Comparison of ENCODE assay signal across 29 mouse cellular contexts in genomic region chrX:162580521-162580920, GRCm38 (mm10).
A peak's percentile ranks its signal among the peaks of the same experiment; 100 is the strongest.
DNase-seq lines count a peak whose midpoint lies in the region; ATAC-seq and TF ChIP-seq lines count a peak whose summit lies in the region.
"Had no signal": no experiment of that assay in that cellular context is flagged by ENCODE, and none has a peak within 500 bp of the region (broad histone marks: within the 10 kb centered on the region; RNA-seq: fewer than 3 reads in every experiment).

No protein-coding gene starts in this region.

- no peak overlapping the region for H3K9ac ChIP-seq in embryonic facial prominence, embryonic 14.5 days (ENCODE audit: low read depth, low read length)
- no peak overlapping the region for H3K9ac ChIP-seq in hindbrain, postnatal 0 days (replicated peaks; ENCODE audit: low read length)
- H3K9ac ChIP-seq in hindbrain, embryonic 12.5 days: no peak overlapping the region
- no peak overlapping the region for H3K9ac ChIP-seq in midbrain, embryonic 14.5 days (replicated peaks; ENCODE audit: low read length)
- no peak overlapping the region for H3K9ac ChIP-seq in midbrain, embryonic 15.5 days
- H3K9ac ChIP-seq: embryonic facial prominence, embryonic 12.5 days; embryonic facial prominence, embryonic 15.5 days; forebrain, embryonic 12.5 days; forebrain, embryonic 15.5 days; forebrain, postnatal 0 days had no signal

- DNase-seq in embryonic facial prominence, embryonic 14.5 days (ENCODE audit: low spot score): peak; percentile 51
- DNase-seq in embryonic facial prominence, embryonic 10.5 days (ENCODE audit: low spot score): no peak
- peak; percentile 16 for DNase-seq in hindbrain, postnatal 0 days (ENCODE audit: low spot score)
- DNase-seq in midbrain, embryonic 14.5 days: peak; percentile 4
- peak; percentile 3 for DNase-seq in brain, embryonic 14.5 days (ENCODE audit: low read depth)
- DNase-seq: adrenal gland, adult 2 months; adrenal gland, postnatal 10 days; adrenal gland, postnatal 25 days; B cell, adult 2 months; cerebellum, adult 11 months; cerebellum, adult 18-20 months; cerebellum, adult 8-10 months; cerebellum, adult 9-11 months; cerebellum, postnatal 14 days; cerebellum, postnatal 36 days; embryo, embryonic 11 days; forebrain, postnatal 0 days had no signal

- no peak for TF ChIP-seq CTCF in hindbrain, postnatal 0 days (IDR thresholded peaks at IDR 0.05; ENCODE audit: low read depth)
- TF ChIP-seq CTCF in brain, embryonic 14.5 days (IDR thresholded peaks at IDR 0.05; ENCODE audit: borderline replicate concordance, extremely low read depth, insufficient read depth, insufficient read length): no peak

- peak; percentile 26; the same call in 1 of the 2 replicates for ATAC-seq in embryonic facial prominence, embryonic 14.5 days (ENCODE audit: low read depth)
- ATAC-seq in hindbrain, postnatal 0 days: no peak
- ATAC-seq in hindbrain, embryonic 12.5 days (ENCODE audit: low FRiP score): no peak
- no peak for ATAC-seq in midbrain, embryonic 14.5 days (ENCODE audit: low FRiP score, low TSS enrichment)
- no peak for ATAC-seq in midbrain, embryonic 15.5 days (replicated peaks)
- ATAC-seq in activated CD4-positive, CD25-positive, alpha-beta regulatory T cell, adult 4 months: no peak
- ATAC-seq: CD4-positive, CD25-positive, alpha-beta regulatory T cell, adult 4 months; forebrain, embryonic 15.5 days; forebrain, postnatal 0 days had no signal

- no peaks in the 10 kb centered on the region for H3K27me3 ChIP-seq in embryonic facial prominence, embryonic 14.5 days (replicated peaks; ENCODE audit: control insufficient read depth, insufficient read depth, low read length)
- peaks cover 79% of the 10 kb centered on the region for H3K27me3 ChIP-seq in embryonic facial prominence, embryonic 10.5 days (replicated peaks; ENCODE audit: low read depth, poor library complexity, severe bottlenecking)
- no peaks in the 10 kb centered on the region for H3K27me3 ChIP-seq in hindbrain, postnatal 0 days (ENCODE audit: insufficient read depth, low read length)
- peaks cover 11% of the 10 kb centered on the region; the same call in 1 of the 2 replicates for H3K27me3 ChIP-seq in hindbrain, embryonic 12.5 days
- H3K27me3 ChIP-seq in midbrain, embryonic 14.5 days (ENCODE audit: control insufficient read depth, insufficient read depth, low read length): peaks cover 4% of the 10 kb centered on the region; the same call in 1 of the 2 replicates
- peaks cover 3% of the 10 kb centered on the region; the same call in 1 of the 2 replicates for H3K27me3 ChIP-seq in midbrain, embryonic 15.5 days (replicated peaks)
- H3K27me3 ChIP-seq: CH12.LX; embryonic facial prominence, embryonic 12.5 days; forebrain, embryonic 15.5 days had no signal

- H3K4me1 ChIP-seq in embryonic facial prominence, embryonic 14.5 days (ENCODE audit: control insufficient read depth, insufficient read depth, low read length): no peaks in the 10 kb centered on the region
- no peaks in the 10 kb centered on the region for H3K4me1 ChIP-seq in embryonic facial prominence, embryonic 10.5 days
- no peaks in the 10 kb centered on the region for H3K4me1 ChIP-seq in hindbrain, postnatal 0 days (ENCODE audit: insufficient read depth, low read length)
- H3K4me1 ChIP-seq in hindbrain, embryonic 12.5 days: no peaks in the 10 kb centered on the region
- H3K4me1 ChIP-seq in midbrain, embryonic 14.5 days (ENCODE audit: control insufficient read depth, insufficient read depth, low read length): no peaks in the 10 kb centered on the region
- H3K4me1 ChIP-seq in midbrain, embryonic 15.5 days: 0 out of 2 replicates have a peak, but pooled peaks cover 4% of the 10 kb centered on the region
- H3K4me1 ChIP-seq: embryonic facial prominence, embryonic 12.5 days; embryonic facial prominence, embryonic 15.5 days; forebrain, embryonic 10.5 days; forebrain, embryonic 12.5 days; forebrain, embryonic 15.5 days had no signal

- H3K9me3 ChIP-seq in embryonic facial prominence, embryonic 14.5 days (ENCODE audit: control insufficient read depth, low read length): no peaks in the 10 kb centered on the region
- H3K9me3 ChIP-seq in embryonic facial prominence, embryonic 10.5 days: no peaks in the 10 kb centered on the region
- H3K9me3 ChIP-seq in hindbrain, postnatal 0 days (ENCODE audit: low read length): no peaks in the 10 kb centered on the region
- no peaks in the 10 kb centered on the region for H3K9me3 ChIP-seq in hindbrain, embryonic 12.5 days (replicated peaks)
- no peaks in the 10 kb centered on the region for H3K9me3 ChIP-seq in midbrain, embryonic 14.5 days (ENCODE audit: control insufficient read depth, low read length)
- no peaks in the 10 kb centered on the region for H3K9me3 ChIP-seq in midbrain, embryonic 15.5 days
- H3K9me3 ChIP-seq: embryonic facial prominence, embryonic 12.5 days; embryonic facial prominence, embryonic 15.5 days; forebrain, embryonic 10.5 days; forebrain, embryonic 12.5 days; forebrain, embryonic 15.5 days; G1E had no signal

- no peak overlapping the region for H3K27ac ChIP-seq in embryonic facial prominence, embryonic 14.5 days (replicated peaks; ENCODE audit: low read depth, low read length)
- no peak overlapping the region for H3K27ac ChIP-seq in embryonic facial prominence, embryonic 10.5 days (replicated peaks)
- no peak overlapping the region for H3K27ac ChIP-seq in hindbrain, postnatal 0 days
- no peak overlapping the region for H3K27ac ChIP-seq in hindbrain, embryonic 12.5 days
- H3K27ac ChIP-seq in midbrain, embryonic 14.5 days (replicated peaks; ENCODE audit: low read depth, low read length): no peak overlapping the region
- no peak overlapping the region for H3K27ac ChIP-seq in midbrain, embryonic 15.5 days
- H3K27ac ChIP-seq: embryonic facial prominence, embryonic 12.5 days; embryonic facial prominence, embryonic 15.5 days; forebrain, embryonic 10.5 days; forebrain, embryonic 12.5 days; forebrain, embryonic 15.5 days had no signal

- no peak overlapping the region for H3K4me2 ChIP-seq in embryonic facial prominence, embryonic 14.5 days (ENCODE audit: low read depth, low read length)
- H3K4me2 ChIP-seq in hindbrain, postnatal 0 days (ENCODE audit: low read depth, low read length): no peak overlapping the region
- H3K4me2 ChIP-seq in hindbrain, embryonic 12.5 days (replicated peaks): no peak overlapping the region
- H3K4me2 ChIP-seq in midbrain, embryonic 14.5 days (ENCODE audit: low read length): no peak overlapping the region
- no peak overlapping the region for H3K4me2 ChIP-seq in midbrain, embryonic 15.5 days
- H3K4me2 ChIP-seq: embryonic facial prominence, embryonic 12.5 days; embryonic facial prominence, embryonic 15.5 days; forebrain, embryonic 12.5 days; forebrain, embryonic 15.5 days had no signal

- H3K36me3 ChIP-seq in embryonic facial prominence, embryonic 14.5 days (ENCODE audit: control insufficient read depth, insufficient read depth, low read length): no peaks in the 10 kb centered on the region
- H3K36me3 ChIP-seq in embryonic facial prominence, embryonic 10.5 days (replicated peaks): no peaks in the 10 kb centered on the region
- no peaks in the 10 kb centered on the region for H3K36me3 ChIP-seq in hindbrain, postnatal 0 days (ENCODE audit: insufficient read depth, low read length)
- no peaks in the 10 kb centered on the region for H3K36me3 ChIP-seq in hindbrain, embryonic 12.5 days
- no peaks in the 10 kb centered on the region for H3K36me3 ChIP-seq in midbrain, embryonic 14.5 days (ENCODE audit: control insufficient read depth, insufficient read depth, low read length)
- H3K36me3 ChIP-seq in midbrain, embryonic 15.5 days (replicated peaks): no peaks in the 10 kb centered on the region
- H3K36me3 ChIP-seq: embryonic facial prominence, embryonic 12.5 days; embryonic facial prominence, embryonic 15.5 days; forebrain, embryonic 10.5 days; forebrain, embryonic 12.5 days; forebrain, embryonic 15.5 days; G1E had no signal

- TF ChIP-seq POLR2A in brain, embryonic 14.5 days (IDR thresholded peaks at IDR 0.05; ENCODE audit: borderline replicate concordance, extremely low read depth, insufficient read depth, insufficient read length, poor library complexity, severe bottlenecking): no peak

- H3K4me3 ChIP-seq in embryonic facial prominence, embryonic 14.5 days (ENCODE audit: low read depth, low read length): no peak overlapping the region
- H3K4me3 ChIP-seq in embryonic facial prominence, embryonic 10.5 days: no peak overlapping the region
- H3K4me3 ChIP-seq in hindbrain, postnatal 0 days (ENCODE audit: low read length): no peak overlapping the region
- H3K4me3 ChIP-seq in hindbrain, embryonic 12.5 days: no peak overlapping the region
- no peak overlapping the region for H3K4me3 ChIP-seq in midbrain, embryonic 14.5 days (replicated peaks; ENCODE audit: low read depth, low read length)
- no peak overlapping the region for H3K4me3 ChIP-seq in midbrain, embryonic 15.5 days
- H3K4me3 ChIP-seq: embryonic facial prominence, embryonic 12.5 days; embryonic facial prominence, embryonic 15.5 days; erythroblast, embryonic 14.5 days; forebrain, embryonic 10.5 days; forebrain, embryonic 12.5 days; forebrain, embryonic 15.5 days had no signal

- 68% methylated on average over 3 of the region's 3 CpGs for WGBS in embryonic facial prominence, embryonic 14.5 days
- 81% methylated on average over 3 of the region's 3 CpGs for WGBS in embryonic facial prominence, embryonic 10.5 days
- 65% methylated on average over 3 of the region's 3 CpGs for WGBS in hindbrain, postnatal 0 days
- WGBS in hindbrain, embryonic 12.5 days: 90% methylated on average over 3 of the region's 3 CpGs
- WGBS in midbrain, embryonic 14.5 days: 72% methylated on average over 3 of the region's 3 CpGs
- WGBS in midbrain, embryonic 15.5 days: 71% methylated on average over 3 of the region's 3 CpGs
